Comparison of ENCODE assay signal across 14 mouse cellular contexts in the genomic region with DNA sequence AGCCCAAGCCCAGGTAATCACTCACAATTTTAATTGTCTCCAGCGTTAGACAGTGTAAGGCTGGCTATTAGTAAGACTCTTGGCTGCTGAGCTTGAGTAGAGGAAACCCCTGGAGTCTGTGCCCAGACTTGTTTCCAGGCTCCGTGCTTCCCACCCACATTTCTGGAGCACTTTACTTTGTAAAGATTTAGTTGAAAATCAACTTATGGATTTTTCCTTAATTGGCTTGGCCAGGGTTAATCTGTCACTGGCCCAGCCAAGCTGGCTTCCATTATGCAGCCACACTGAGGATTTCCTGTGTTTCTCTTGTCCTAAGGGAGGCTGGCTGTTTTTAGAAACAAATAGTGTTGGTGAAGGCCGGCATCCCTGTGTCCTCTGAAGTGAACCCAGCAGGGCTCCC.
DNase-seq lines count a peak whose midpoint lies in the region; ATAC-seq lines count a peak whose summit lies in the region.
"Had no signal": no experiment of that assay in that cellular context is flagged by ENCODE, and none has a peak within 500 bp of the region (broad histone marks: within the 10 kb centered on the region; RNA-seq: fewer than 3 reads in every experiment).

No protein-coding gene starts in this region.

- H3K27me3 ChIP-seq in heart, embryonic 11.5 days (ENCODE audit: control insufficient read depth, insufficient read depth, low read length), result no peaks in the 10 kb centered on the region
- H3K27me3 ChIP-seq in limb, embryonic 10.5 days (ENCODE audit: low read depth, poor library complexity, severe bottlenecking), result no peaks in the 10 kb centered on the region
- H3K27me3 ChIP-seq: forebrain, embryonic 12.5 days; liver, embryonic 13.5 days; midbrain, embryonic 13.5 days had no signal

- H3K36me3 ChIP-seq in heart, embryonic 11.5 days (ENCODE audit: control insufficient read depth, insufficient read depth, low read length), result no peaks in the 10 kb centered on the region
- no peaks in the 10 kb centered on the region for H3K36me3 ChIP-seq in limb, embryonic 10.5 days
- H3K36me3 ChIP-seq: forebrain, embryonic 12.5 days; liver, embryonic 13.5 days; midbrain, embryonic 13.5 days had no signal

- intact Hi-C loops in heart, postnatal 25 days (cut with DNase I), result no loop called here

- no peak for ATAC-seq in heart, embryonic 11.5 days (replicated peaks; ENCODE audit: insufficient number of reproducible peaks, low FRiP score, low TSS enrichment)
- ATAC-seq: midbrain, embryonic 13.5 days had no signal

- DNase-seq in heart, adult 11 months, result peak; percentile 89
- DNase-seq in embryo, embryonic 10.5 days (ENCODE audit: low spot score), result peak; percentile 39
- peak; percentile 12 for DNase-seq in heart, postnatal 25 days (ENCODE audit: low spot score)
- no peak for DNase-seq in limb, embryonic 10.5 days (ENCODE audit: low spot score)
- no peak for DNase-seq in cerebellum, postnatal 36 days
- no peak for DNase-seq in right cerebral cortex, postnatal 4 days
- no peak for DNase-seq in cerebellum, adult 8-10 months
- DNase-seq: adrenal gland, adult 8-10 months; cerebellum, postnatal 10 days; liver, embryonic 13.5 days; thymus, postnatal 25 days had no signal

- H3K27ac ChIP-seq in heart, embryonic 11.5 days (ENCODE audit: low read depth, low read length), result no peak overlapping the region
- peak overlapping the region; percentile 32; the same call in 1 of the 2 replicates for H3K27ac ChIP-seq in limb, embryonic 10.5 days
- H3K27ac ChIP-seq: forebrain, embryonic 12.5 days; liver, embryonic 13.5 days; midbrain, embryonic 13.5 days had no signal

- peaks cover 6% of the 10 kb centered on the region; the same call in 1 of the 2 replicates for H3K4me1 ChIP-seq in heart, embryonic 11.5 days (ENCODE audit: control insufficient read depth, insufficient read depth, low read length)
- H3K4me1 ChIP-seq in limb, embryonic 10.5 days, result peaks cover 40% of the 10 kb centered on the region
- H3K4me1 ChIP-seq: forebrain, embryonic 12.5 days; liver, embryonic 13.5 days; midbrain, embryonic 13.5 days had no signal

- no peak overlapping the region for H3K9ac ChIP-seq in heart, embryonic 11.5 days (ENCODE audit: low read depth, low read length)
- H3K9ac ChIP-seq: forebrain, embryonic 12.5 days; liver, embryonic 13.5 days; midbrain, embryonic 13.5 days had no signal

- H3K4me2 ChIP-seq in heart, embryonic 11.5 days, result no peak overlapping the region
- H3K4me2 ChIP-seq: forebrain, embryonic 12.5 days; liver, embryonic 13.5 days; midbrain, embryonic 13.5 days had no signal

- WGBS in heart, embryonic 11.5 days (ENCODE audit: insufficient replicate concordance), result 38% methylated on average over 3 of the region's 3 CpGs
- 19% methylated on average over 3 of the region's 3 CpGs for WGBS in limb, embryonic 10.5 days

- H3K9me3 ChIP-seq in heart, embryonic 11.5 days (replicated peaks; ENCODE audit: control insufficient read depth, low read length), result no peaks in the 10 kb centered on the region
- no peaks in the 10 kb centered on the region for H3K9me3 ChIP-seq in limb, embryonic 10.5 days (replicated peaks)
- H3K9me3 ChIP-seq: forebrain, embryonic 12.5 days; liver, embryonic 13.5 days; midbrain, embryonic 13.5 days had no signal

- H3K4me3 ChIP-seq in heart, embryonic 11.5 days (ENCODE audit: low read depth, low read length), result no peak overlapping the region
- H3K4me3 ChIP-seq in limb, embryonic 10.5 days, result no peak overlapping the region
- H3K4me3 ChIP-seq: forebrain, embryonic 12.5 days; liver, embryonic 13.5 days; midbrain, embryonic 13.5 days had no signal

Comparison
In these comparisons a context has a peak if more than half of its experiments do, and no peak if none do; other contexts are left out.
1. DNase-seq: peak in heart, adult 11 months (single experiment), embryo, embryonic 10.5 days (single experiment) and heart, postnatal 25 days (single experiment); none in limb, embryonic 10.5 days (single experiment), cerebellum, postnatal 36 days (0 of 2), right cerebral cortex, postnatal 4 days (single experiment) and cerebellum, adult 8-10 months (single experiment).